Mouse (Mus musculus): ENCODE results near the gene Mapk6. TPM values are rescaled to one million over a fixed set of nuclear protein-coding genes. Genes with fewer than 3 reads are reported as not detected.

Mapk6 gene
- polyA plus RNA-seq, 1 experiment from 2014 or later: 40.1 TPM

DNA sequence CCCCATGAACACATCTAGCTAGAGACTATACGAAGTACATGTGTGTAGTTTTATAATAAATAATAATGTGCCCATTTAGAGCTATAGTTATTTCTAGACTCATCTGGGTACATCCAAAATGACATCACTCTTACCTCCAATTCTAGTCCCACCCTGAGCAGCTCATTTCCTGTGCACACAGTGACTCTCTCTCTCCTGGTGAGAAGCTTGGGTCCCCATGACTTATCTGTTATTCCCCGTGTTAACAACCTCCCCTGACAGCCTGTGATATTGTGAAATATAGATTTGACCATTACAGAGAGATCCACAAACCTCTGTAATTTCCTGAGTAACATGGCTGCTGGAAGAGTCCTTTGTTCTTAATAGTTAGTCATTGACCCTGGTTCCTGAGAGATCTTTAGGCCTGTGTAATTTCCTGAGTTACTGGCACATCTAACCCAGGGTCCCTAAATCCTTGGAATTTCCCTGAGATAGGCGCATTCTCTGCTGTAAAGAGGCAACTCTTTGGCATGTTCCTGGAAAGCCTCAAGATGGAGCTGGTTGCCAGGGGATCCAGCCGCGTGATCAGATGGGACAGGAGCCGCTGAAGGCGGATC lies 16.1 kb upstream of the Mapk6 start:
- 63% methylated on average over 7 of the region's 7 CpGs for WGBS
- ATAC-seq (replicated peaks; ENCODE audit: low FRiP score, low read depth) (no peak), DNase-seq (ENCODE audit: low spot score) (peak; percentile 60)
- H3K27ac ChIP-seq: no peak overlapping the region
- H3K36me3 ChIP-seq (ENCODE audit: insufficient read depth, low read length): no peaks in the 10 kb centered on the region
- no peak overlapping the region for H3K4me3 ChIP-seq (replicated peaks; ENCODE audit: low read depth, low read length)
- 0 out of 2 replicates have a peak, but pooled peaks have one; percentile 17 for TF ChIP-seq CTCF (IDR thresholded peaks at IDR 0.05; ENCODE audit: low read depth)
- no peak overlapping the region for H3K4me2 ChIP-seq (ENCODE audit: low read length)
- H3K9ac ChIP-seq (ENCODE audit: low read depth, low read length): no peak overlapping the region
- no peaks in the 10 kb centered on the region for H3K4me1 ChIP-seq (replicated peaks; ENCODE audit: insufficient read depth, low read length)
- no peaks in the 10 kb centered on the region for H3K27me3 ChIP-seq (ENCODE audit: insufficient read depth, low read length)
- H3K9me3 ChIP-seq (replicated peaks; ENCODE audit: low read length): no peaks in the 10 kb centered on the region

DNA sequence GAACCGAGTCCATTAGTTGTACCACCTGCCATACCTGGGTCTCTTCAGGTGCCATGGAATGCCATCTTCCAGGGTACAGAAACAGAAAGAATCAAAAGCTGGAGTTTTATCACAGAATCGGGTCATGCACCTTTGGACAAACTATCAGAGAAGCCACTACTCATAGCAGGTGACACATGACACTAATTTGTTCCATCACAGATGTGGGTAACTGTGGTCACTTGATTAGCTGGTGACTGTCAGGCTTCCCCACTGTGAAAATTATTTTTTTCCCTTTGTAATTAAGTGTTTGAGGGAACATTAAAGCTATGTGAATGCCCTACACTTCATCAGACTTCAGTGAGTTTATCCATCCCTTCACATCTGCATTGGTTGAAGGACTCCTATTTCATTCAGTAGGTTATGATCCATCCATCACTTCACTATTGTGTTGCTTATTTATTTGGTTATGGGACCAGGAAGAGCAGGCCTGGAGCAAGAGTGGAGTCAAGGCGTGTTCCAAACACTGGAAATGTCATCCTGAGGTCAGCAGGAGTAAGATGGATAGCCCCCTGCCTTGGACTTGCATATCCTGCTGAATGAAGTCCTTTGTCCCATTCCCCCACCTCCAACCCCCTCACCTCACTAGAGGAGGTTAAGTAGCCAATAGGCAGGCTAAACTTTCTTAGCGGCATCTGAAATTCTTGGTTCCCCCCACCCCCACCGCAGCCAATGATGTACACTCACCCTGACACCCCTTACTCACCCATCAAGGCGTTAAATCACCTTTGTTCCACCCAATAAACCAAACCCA lies 14.7 kb upstream of the Mapk6 start:
- Histone ChIP-seq H3K36me3 (ENCODE audit: insufficient read depth, low read length) (no peaks in the 10 kb centered on the region), H3K4me1 (replicated peaks; ENCODE audit: insufficient read depth, low read length) (no peaks in the 10 kb centered on the region), H3K27ac (peak overlapping the region; percentile 19; the same call in 1 of the 2 replicates), H3K9ac (ENCODE audit: low read depth, low read length) (no peak overlapping the region), H3K4me2 (ENCODE audit: low read length) (no peak overlapping the region), H3K9me3 (replicated peaks; ENCODE audit: low read length) (no peaks in the 10 kb centered on the region), H3K4me3 (replicated peaks; ENCODE audit: low read depth, low read length) (no peak overlapping the region), H3K27me3 (ENCODE audit: insufficient read depth, low read length) (no peaks in the 10 kb centered on the region)
- ATAC-seq (replicated peaks; ENCODE audit: low FRiP score, low read depth) (0 out of 2 replicates have a peak, but pooled peaks have one; percentile 8), DNase-seq (ENCODE audit: low spot score) (no peak)
- 43% methylated on average over 6 of the region's 6 CpGs for WGBS
- TF ChIP-seq CTCF (IDR thresholded peaks at IDR 0.05; ENCODE audit: low read depth): no peak

DNA sequence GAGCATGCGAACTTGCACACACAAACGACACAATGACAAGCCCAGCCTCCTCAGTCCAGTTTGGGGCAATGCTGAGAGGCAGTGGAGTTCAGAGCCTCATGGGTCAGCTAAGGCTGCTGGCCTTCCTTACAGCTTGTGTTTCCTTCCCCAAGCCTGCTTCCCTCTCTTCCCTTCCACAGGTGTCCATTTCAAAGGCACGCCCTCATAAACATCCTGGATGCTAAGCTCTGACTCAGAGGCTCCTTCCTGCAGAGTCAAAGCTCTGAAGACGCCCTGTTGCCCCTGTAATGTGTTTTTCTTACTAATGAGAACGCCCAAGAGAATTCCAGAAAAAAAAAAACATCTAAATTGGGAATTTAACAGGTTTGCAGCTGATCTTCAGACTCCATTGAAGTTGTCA lies 13.9 kb upstream of the Mapk6 start:
- no peak for ATAC-seq (replicated peaks; ENCODE audit: low FRiP score, low read depth)
- DNase-seq (ENCODE audit: low spot score): peak; percentile 54
- Histone ChIP-seq H3K36me3 (ENCODE audit: insufficient read depth, low read length) (no peaks in the 10 kb centered on the region), H3K27ac (peak overlapping the region; percentile 19; the same call in 1 of the 2 replicates), H3K4me3 (replicated peaks; ENCODE audit: low read depth, low read length) (no peak overlapping the region), H3K4me1 (replicated peaks; ENCODE audit: insufficient read depth, low read length) (no peaks in the 10 kb centered on the region), H3K27me3 (ENCODE audit: insufficient read depth, low read length) (no peaks in the 10 kb centered on the region), H3K4me2 (ENCODE audit: low read length) (no peak overlapping the region), H3K9me3 (replicated peaks; ENCODE audit: low read length) (no peaks in the 10 kb centered on the region), H3K9ac (ENCODE audit: low read depth, low read length) (no peak overlapping the region)
- TF ChIP-seq CTCF (IDR thresholded peaks at IDR 0.05; ENCODE audit: low read depth): no peak
- 46% methylated on average over 5 of the region's 5 CpGs for WGBS

DNA sequence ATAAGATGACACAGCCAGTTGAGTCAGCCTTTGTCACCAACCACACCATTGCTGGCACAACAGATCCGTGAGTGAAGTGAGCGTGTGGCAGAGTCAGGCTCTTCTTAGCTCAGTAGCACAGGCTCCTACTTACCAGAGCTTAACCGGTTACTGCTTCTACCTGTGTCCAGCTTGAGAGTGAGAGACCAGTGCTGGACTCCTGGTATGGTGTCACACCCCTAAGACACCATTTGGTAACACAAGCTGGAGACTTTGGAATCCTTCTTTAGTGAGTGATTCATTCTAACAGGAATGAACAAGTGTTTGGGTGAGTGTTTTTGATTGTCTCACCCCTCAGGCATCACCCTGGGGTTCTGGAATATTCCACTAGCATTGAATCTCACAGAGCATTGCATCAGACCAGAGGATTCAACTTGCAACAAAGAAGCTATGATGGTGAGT lies 12.5 kb upstream of the Mapk6 start:
- Histone ChIP-seq H3K4me2 (ENCODE audit: low read length) (no peak overlapping the region), H3K27me3 (ENCODE audit: insufficient read depth, low read length) (no peaks in the 10 kb centered on the region), H3K9ac (ENCODE audit: low read depth, low read length) (no peak overlapping the region), H3K4me3 (replicated peaks; ENCODE audit: low read depth, low read length) (no peak overlapping the region), H3K27ac (no peak overlapping the region), H3K4me1 (replicated peaks; ENCODE audit: insufficient read depth, low read length) (no peaks in the 10 kb centered on the region), H3K36me3 (ENCODE audit: insufficient read depth, low read length) (no peaks in the 10 kb centered on the region), H3K9me3 (replicated peaks; ENCODE audit: low read length) (no peaks in the 10 kb centered on the region)
- no peak for DNase-seq (ENCODE audit: low spot score)
- WGBS: 91% methylated on average over 3 of the region's 3 CpGs
- no peak for ATAC-seq (replicated peaks; ENCODE audit: low FRiP score, low read depth)
- TF ChIP-seq CTCF (IDR thresholded peaks at IDR 0.05; ENCODE audit: low read depth): no peak

DNA sequence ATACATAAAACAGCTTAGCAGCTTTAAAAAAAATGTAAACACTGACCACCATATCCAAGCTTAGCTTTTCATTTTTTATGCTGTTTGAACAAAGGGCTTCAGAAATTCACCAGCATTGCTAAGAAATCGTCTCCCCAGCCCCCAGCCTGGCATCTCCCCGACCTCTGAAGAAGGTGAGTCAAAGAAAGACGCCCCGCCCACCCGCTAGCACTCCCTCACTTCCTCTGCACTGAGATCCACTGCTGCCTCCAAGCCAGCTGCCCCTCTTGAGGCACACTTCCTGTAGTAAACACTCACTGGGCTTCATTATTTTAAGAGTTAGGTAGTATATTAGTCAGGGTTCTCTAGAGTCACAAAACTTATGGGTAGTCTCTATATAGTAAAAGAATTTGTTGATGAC lies 4.4 kb upstream of the Mapk6 start:
- H3K9me3 ChIP-seq (replicated peaks; ENCODE audit: low read length): no peaks in the 10 kb centered on the region
- H3K36me3 ChIP-seq (ENCODE audit: insufficient read depth, low read length): no peaks in the 10 kb centered on the region
- no peak for TF ChIP-seq CTCF (IDR thresholded peaks at IDR 0.05; ENCODE audit: low read depth)
- no peaks in the 10 kb centered on the region for H3K4me1 ChIP-seq (replicated peaks; ENCODE audit: insufficient read depth, low read length)
- ATAC-seq (replicated peaks; ENCODE audit: low FRiP score, low read depth) (no peak), DNase-seq (ENCODE audit: low spot score) (peak; percentile 36)
- WGBS: 29% methylated on average over 5 of the region's 5 CpGs
- no peak overlapping the region for H3K9ac ChIP-seq (ENCODE audit: low read depth, low read length)
- no peak overlapping the region for H3K4me3 ChIP-seq (replicated peaks; ENCODE audit: low read depth, low read length)
- H3K27ac ChIP-seq: no peak overlapping the region
- no peaks in the 10 kb centered on the region for H3K27me3 ChIP-seq (ENCODE audit: insufficient read depth, low read length)
- H3K4me2 ChIP-seq (ENCODE audit: low read length): no peak overlapping the region

DNA sequence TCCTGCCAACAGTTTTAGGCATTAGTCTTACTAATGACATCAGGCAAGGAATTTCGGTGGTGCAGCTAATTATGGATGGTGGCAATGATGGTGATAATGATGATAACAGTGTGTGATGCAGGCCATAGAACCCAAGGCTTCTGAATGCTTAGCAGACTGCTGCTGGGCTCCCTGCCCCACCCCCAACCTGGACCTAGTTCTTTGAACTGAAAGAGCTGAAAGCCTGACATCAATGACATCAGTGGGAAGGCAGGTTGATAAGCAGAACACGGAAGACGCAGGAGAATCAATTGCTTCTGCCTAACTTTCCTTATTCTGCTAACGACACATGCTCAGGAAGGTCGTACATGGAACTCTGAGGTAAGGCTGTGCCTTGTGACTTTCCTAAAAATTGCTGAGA lies 3.4 kb upstream of the Mapk6 start:
- Histone ChIP-seq H3K4me1 (replicated peaks; ENCODE audit: insufficient read depth, low read length) (no peaks in the 10 kb centered on the region), H3K27ac (no peak overlapping the region), H3K9ac (ENCODE audit: low read depth, low read length) (no peak overlapping the region), H3K4me2 (ENCODE audit: low read length) (no peak overlapping the region), H3K9me3 (replicated peaks; ENCODE audit: low read length) (no peaks in the 10 kb centered on the region), H3K4me3 (replicated peaks; ENCODE audit: low read depth, low read length) (no peak overlapping the region), H3K36me3 (ENCODE audit: insufficient read depth, low read length) (no peaks in the 10 kb centered on the region), H3K27me3 (ENCODE audit: insufficient read depth, low read length) (no peaks in the 10 kb centered on the region)
- TF ChIP-seq CTCF (IDR thresholded peaks at IDR 0.05; ENCODE audit: low read depth): no peak
- WGBS: 66% methylated on average over 5 of the region's 5 CpGs
- ATAC-seq (replicated peaks; ENCODE audit: low FRiP score, low read depth): no peak
- no peak for DNase-seq (ENCODE audit: low spot score)
